17 mouse cellular contexts compared by ENCODE assay signal in genomic region chr10:90859665-90860523, GRCm38 (mm10).
DNase-seq lines count a peak whose midpoint lies in the region; ATAC-seq lines count a peak whose summit lies in the region.
"Had no signal": no experiment of that assay in that cellular context is flagged by ENCODE, and none has a peak within 500 bp of the region (broad histone marks: within the 10 kb centered on the region; RNA-seq: fewer than 3 reads in every experiment).

No protein-coding gene starts in this region.

- H3K4me3 ChIP-seq in forebrain, embryonic 15.5 days: no peak overlapping the region
- H3K4me3 ChIP-seq: embryonic facial prominence, embryonic 10.5 days; heart, embryonic 15.5 days; limb, embryonic 12.5 days; neural tube, embryonic 13.5 days had no signal

- no peaks in the 10 kb centered on the region for H3K36me3 ChIP-seq in forebrain, embryonic 15.5 days
- H3K36me3 ChIP-seq: embryonic facial prominence, embryonic 10.5 days; heart, embryonic 15.5 days; limb, embryonic 12.5 days; neural tube, embryonic 13.5 days had no signal

- intact Hi-C loops in left cerebral cortex, postnatal 14 days (cut with DNase I): no loop called here

- H3K27me3 ChIP-seq in forebrain, embryonic 15.5 days: no peaks in the 10 kb centered on the region
- H3K27me3 ChIP-seq: heart, embryonic 15.5 days; neural tube, embryonic 13.5 days had no signal

- DNase-seq in 416B (ENCODE audit: low read depth): peak; percentile 42
- DNase-seq in layer of hippocampus, adult 9-10 months (ENCODE audit: low spot score): peak; percentile 72
- peak; percentile 73 to 88 for DNase-seq in left cerebral cortex, postnatal 14 days (ENCODE audit: low spot score in 2 of 2)
- DNase-seq in thymus, postnatal 36 days: no peak
- no peak for DNase-seq in heart, adult 8-10 months (ENCODE audit: low spot score)
- DNase-seq: adrenal gland, postnatal 25 days; gastrocnemius, postnatal 25 days; lung, postnatal 4 days had no signal

- H3K4me1 ChIP-seq in forebrain, embryonic 15.5 days: no peaks in the 10 kb centered on the region
- H3K4me1 ChIP-seq: heart, embryonic 15.5 days had no signal

- H3K9ac ChIP-seq in forebrain, embryonic 15.5 days (replicated peaks): no peak overlapping the region
- H3K9ac ChIP-seq: heart, embryonic 15.5 days; limb, embryonic 12.5 days; neural tube, embryonic 13.5 days had no signal

- H3K27ac ChIP-seq in forebrain, embryonic 15.5 days (replicated peaks): no peak overlapping the region
- H3K27ac ChIP-seq: embryonic facial prominence, embryonic 10.5 days; heart, embryonic 15.5 days; hindbrain, postnatal 0 days; limb, embryonic 12.5 days; neural tube, embryonic 13.5 days had no signal

- H3K9me3 ChIP-seq in forebrain, embryonic 15.5 days: no peaks in the 10 kb centered on the region
- H3K9me3 ChIP-seq: embryonic facial prominence, embryonic 10.5 days; heart, embryonic 15.5 days; limb, embryonic 12.5 days; neural tube, embryonic 13.5 days had no signal

- 75% methylated on average over 19 of the region's 19 CpGs for WGBS in forebrain, embryonic 15.5 days

- peak; percentile 83 for ATAC-seq in frontal cortex, adult (ENCODE audit: low TSS enrichment)
- no peak for ATAC-seq in forebrain, embryonic 15.5 days (replicated peaks)
- no peak for ATAC-seq in activated CD4-positive, CD25-positive, alpha-beta regulatory T cell, adult 4 months
- ATAC-seq: hindbrain, postnatal 0 days; Patski had no signal

- H3K4me2 ChIP-seq in forebrain, embryonic 15.5 days (replicated peaks): no peak overlapping the region
- H3K4me2 ChIP-seq: heart, embryonic 15.5 days; limb, embryonic 12.5 days; neural tube, embryonic 13.5 days had no signal

Comparison
In these comparisons a context has a peak if more than half of its experiments do, and no peak if none do; other contexts are left out.
1. DNase-seq: peak in 416B (single experiment), layer of hippocampus, adult 9-10 months (single experiment) and left cerebral cortex, postnatal 14 days (2 of 2); none in thymus, postnatal 36 days (0 of 2) and heart, adult 8-10 months (single experiment).